Mouse (Mus musculus): ENCODE results near the gene Traip. TPM values are rescaled to one million over a fixed set of nuclear protein-coding genes. Genes with fewer than 3 reads are reported as not detected.

Traip gene
- polyA plus RNA-seq, 1 experiment from 2014 or later = 32.3 TPM

DNA sequence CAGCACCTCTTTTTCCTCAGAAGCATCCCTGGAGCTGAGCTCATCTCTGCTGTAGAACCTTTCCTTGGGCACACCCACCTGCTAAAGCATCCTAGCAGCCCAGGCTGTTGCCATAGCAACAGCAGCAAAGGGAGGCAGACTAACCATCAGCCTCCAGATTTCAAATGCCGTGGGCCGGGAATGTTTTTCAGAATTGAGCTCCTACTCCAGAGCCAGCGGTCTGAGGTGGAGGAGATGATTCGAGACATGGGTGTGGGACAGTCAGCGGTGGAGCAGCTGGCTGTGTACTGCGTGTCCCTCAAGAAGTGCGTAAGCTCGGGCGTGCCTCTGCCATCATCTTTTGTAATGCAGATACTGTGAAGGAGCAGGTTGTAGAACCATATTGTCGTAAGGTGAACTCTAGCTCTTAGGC, 11.4 kb downstream of the Traip start:
- Histone ChIP-seq H3K9me3 (no peaks in the 10 kb centered on the region), H3K4me1 (peaks cover 12% of the 10 kb centered on the region), H3K27ac (peak overlapping the region; percentile 48), H3K36me3 (replicated peaks) (peaks cover 69% of the 10 kb centered on the region), H3K4me3 (replicated peaks) (no peak overlapping the region), H3K4me2 (no peak overlapping the region), H3K27me3 (no peaks in the 10 kb centered on the region), H3K9ac (no peak overlapping the region)
- ATAC-seq (ENCODE audit: low FRiP score) = 0 out of 2 replicates have a peak, but pooled peaks have one; percentile 11
- WGBS = 73% methylated on average over 10 of the region's 10 CpGs

DNA sequence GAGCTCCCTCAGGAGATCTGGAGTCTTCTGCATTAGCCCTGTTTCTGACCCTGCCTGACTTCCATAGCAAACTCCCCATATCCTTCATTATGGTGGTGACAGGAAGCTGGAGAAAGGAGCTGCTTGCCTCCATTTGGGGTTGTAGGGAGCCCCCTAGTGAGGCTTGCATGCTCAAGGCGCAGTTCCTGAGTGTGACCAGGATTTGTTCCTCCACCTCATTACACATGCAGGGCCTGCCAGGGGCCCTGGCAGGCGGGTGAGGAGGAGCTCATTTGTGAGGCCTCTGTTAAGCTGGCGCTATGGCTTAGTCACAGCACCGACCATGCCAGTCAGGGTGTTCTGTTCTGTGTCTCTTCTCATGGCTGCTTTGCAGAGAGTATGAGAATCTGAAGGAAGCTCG, 11.9 kb downstream of the Traip start:
- Histone ChIP-seq H3K27ac (peak overlapping the region; percentile 50), H3K4me1 (peaks cover 12% of the 10 kb centered on the region), H3K9me3 (no peaks in the 10 kb centered on the region), H3K4me3 (replicated peaks) (no peak overlapping the region), H3K4me2 (no peak overlapping the region), H3K36me3 (replicated peaks) (peaks cover 69% of the 10 kb centered on the region), H3K9ac (no peak overlapping the region), H3K27me3 (no peaks in the 10 kb centered on the region)
- 0 out of 2 replicates have a peak, but pooled peaks have one; percentile 30 for ATAC-seq (ENCODE audit: low FRiP score)
- WGBS = 46% methylated on average over 5 of the region's 5 CpGs

DNA sequence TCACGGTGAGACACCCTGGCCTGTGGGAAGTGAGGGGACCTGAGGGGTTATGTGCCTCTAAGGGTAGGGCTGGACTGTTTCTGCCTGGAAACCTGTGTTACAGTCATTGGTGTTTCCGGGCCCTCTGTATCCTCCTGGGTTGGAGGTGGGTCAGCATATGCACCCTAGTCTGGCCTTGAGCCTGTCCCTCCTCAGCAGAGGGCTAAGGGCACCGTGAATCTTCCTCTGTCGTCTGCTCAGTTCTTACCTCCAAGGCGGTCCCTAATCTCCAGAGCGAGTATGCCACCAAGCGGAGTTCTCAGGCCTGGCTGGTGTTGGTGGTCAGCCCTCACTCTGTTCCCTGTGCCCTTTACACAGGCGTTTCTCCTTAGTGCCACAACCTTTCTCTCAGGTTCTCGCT, 13.0 kb downstream of the Traip start:
- Histone ChIP-seq H3K36me3 (replicated peaks) (peaks cover 63% of the 10 kb centered on the region), H3K4me3 (replicated peaks) (no peak overlapping the region), H3K4me1 (peaks cover 12% of the 10 kb centered on the region), H3K27ac (no peak overlapping the region), H3K9ac (no peak overlapping the region), H3K27me3 (no peaks in the 10 kb centered on the region), H3K9me3 (no peaks in the 10 kb centered on the region), H3K4me2 (no peak overlapping the region)
- no peak for ATAC-seq (ENCODE audit: low FRiP score)
- WGBS = 91% methylated on average over 9 of the region's 9 CpGs

DNA sequence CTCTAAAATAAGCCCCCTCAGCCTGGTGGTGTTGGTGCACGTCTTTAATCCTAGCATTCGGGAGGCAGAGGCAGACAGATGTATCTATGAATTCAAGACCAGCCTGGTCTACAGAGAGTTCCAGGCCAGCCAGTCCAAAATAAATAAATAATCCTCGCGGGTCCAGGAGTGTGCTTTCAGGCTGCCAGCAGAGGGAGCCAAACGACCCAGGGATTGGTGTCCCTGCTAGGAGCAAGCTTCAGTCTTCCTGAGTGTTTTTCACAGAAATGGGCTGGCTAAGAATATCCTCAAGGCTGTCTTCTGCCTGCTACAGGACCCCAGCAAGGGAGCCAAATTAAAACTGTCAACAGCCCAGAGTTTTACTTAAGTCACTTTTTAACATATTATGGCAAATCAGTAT, 13.8 kb downstream of the Traip start:
- H3K4me3 ChIP-seq (replicated peaks) = no peak overlapping the region
- H3K4me1 ChIP-seq = peaks cover 12% of the 10 kb centered on the region
- H3K9ac ChIP-seq = no peak overlapping the region
- 0 out of 2 replicates have a peak, but pooled peaks have one; percentile 41 for ATAC-seq (ENCODE audit: low FRiP score)
- H3K36me3 ChIP-seq (replicated peaks) = peaks cover 63% of the 10 kb centered on the region
- no peak overlapping the region for H3K4me2 ChIP-seq
- WGBS = 28% methylated on average over 5 of the region's 5 CpGs
- H3K27ac ChIP-seq = no peak overlapping the region
- no peaks in the 10 kb centered on the region for H3K27me3 ChIP-seq
- H3K9me3 ChIP-seq = no peaks in the 10 kb centered on the region

DNA sequence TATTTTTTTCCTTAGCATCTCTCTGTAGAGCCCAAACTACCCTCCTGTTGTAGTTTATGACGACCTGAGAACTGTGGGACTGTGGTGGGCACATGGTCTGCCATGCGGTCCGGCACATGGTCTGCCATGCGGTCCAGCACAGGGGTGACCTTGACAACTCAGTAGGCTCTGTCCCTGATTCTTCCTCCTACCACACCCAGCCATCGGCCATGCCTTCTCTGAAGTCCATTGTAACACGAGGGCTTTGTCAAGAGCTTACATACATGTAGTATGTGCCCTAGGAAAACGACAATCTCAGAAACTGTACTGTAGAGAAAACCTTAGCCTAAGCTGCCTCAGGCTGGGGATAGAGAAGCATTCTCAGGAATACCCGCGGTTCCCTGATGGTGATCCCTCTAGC, 14.7 kb downstream of the Traip start:
- Histone ChIP-seq H3K27me3 (no peaks in the 10 kb centered on the region), H3K4me2 (no peak overlapping the region), H3K4me3 (replicated peaks) (no peak overlapping the region), H3K9ac (no peak overlapping the region), H3K27ac (no peak overlapping the region), H3K9me3 (no peaks in the 10 kb centered on the region), H3K4me1 (peaks cover 12% of the 10 kb centered on the region), H3K36me3 (replicated peaks) (peaks cover 63% of the 10 kb centered on the region)
- no peak for ATAC-seq (ENCODE audit: low FRiP score)
- WGBS = 93% methylated on average over 9 of the region's 9 CpGs

DNA sequence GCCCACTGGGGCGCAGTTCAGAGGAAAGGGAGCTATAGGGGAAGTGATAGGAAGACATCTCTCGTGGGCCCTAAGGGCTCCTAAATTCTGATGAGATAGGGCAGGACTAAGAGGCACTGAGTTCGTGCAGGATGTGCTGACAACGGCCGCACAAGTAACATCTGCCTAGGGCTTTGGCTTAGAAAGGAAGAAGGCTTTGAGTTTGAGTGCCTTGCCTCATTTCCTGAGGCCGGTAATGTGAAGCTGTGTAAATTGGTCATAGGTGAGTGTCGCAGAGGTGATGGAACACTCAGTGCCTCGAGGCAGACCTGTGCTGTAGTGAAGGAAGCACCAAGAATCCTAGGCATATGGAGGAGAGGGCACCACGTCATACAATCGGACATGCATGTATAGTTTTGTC, 16.7 kb downstream of the Traip start:
- H3K27ac ChIP-seq = no peak overlapping the region
- WGBS = 93% methylated on average over 10 of the region's 10 CpGs
- H3K9ac ChIP-seq = no peak overlapping the region
- H3K4me2 ChIP-seq = no peak overlapping the region
- no peak for ATAC-seq (ENCODE audit: low FRiP score)
- H3K36me3 ChIP-seq (replicated peaks) = peaks cover 64% of the 10 kb centered on the region
- no peaks in the 10 kb centered on the region for H3K9me3 ChIP-seq
- peaks cover 4% of the 10 kb centered on the region; the same call in 1 of the 2 replicates for H3K4me1 ChIP-seq
- H3K27me3 ChIP-seq = no peaks in the 10 kb centered on the region
- no peak overlapping the region for H3K4me3 ChIP-seq (replicated peaks)

DNA sequence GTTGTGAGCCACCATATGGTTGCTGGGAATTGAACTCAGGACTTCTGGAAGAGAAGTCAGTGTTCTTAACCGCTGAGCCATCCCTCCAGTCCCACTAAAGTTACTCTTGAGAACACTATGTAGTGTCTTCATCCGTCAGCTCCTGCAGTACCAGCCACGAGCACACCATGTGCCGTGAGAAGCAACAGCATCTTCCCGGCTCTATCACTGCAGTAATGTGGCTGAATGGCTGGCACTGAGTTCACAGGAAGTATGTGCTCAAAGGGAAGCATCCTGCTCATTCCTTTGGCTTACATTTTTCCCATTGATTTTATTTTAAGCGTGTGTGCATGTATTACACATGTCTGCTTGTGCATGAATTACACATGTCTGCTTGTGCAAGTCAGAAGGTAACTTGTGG, 17.5 kb downstream of the Traip start:
- Histone ChIP-seq H3K27ac (no peak overlapping the region), H3K4me3 (replicated peaks) (no peak overlapping the region), H3K27me3 (no peaks in the 10 kb centered on the region), H3K9me3 (no peaks in the 10 kb centered on the region), H3K4me1 (no peaks in the 10 kb centered on the region), H3K36me3 (replicated peaks) (peaks cover 57% of the 10 kb centered on the region), H3K9ac (no peak overlapping the region), H3K4me2 (no peak overlapping the region)
- WGBS = 92% methylated on average over 6 of the region's 6 CpGs
- no peak for ATAC-seq (ENCODE audit: low FRiP score)

DNA sequence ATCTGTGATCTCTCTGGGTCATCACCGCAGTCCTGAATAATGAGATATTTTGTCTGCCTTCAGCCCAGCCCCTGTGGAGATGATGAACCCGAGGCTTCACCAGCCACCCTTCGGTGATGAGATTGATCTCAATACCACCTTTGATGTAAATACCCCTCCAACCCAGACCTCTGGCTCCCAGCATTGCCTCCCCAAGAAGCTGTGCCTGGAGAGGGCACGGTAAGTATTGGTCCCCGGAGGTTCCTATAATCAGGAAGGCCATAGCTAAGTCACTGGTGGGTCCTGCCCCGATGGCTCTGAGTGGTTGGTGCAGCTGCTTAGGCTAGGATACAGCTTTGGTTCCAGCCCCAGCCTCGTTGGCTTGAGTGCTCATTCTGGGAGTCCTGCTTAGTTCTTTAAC, 18.6 kb downstream of the Traip start:
- WGBS = 92% methylated on average over 7 of the region's 7 CpGs
- no peak for ATAC-seq (ENCODE audit: low FRiP score)

DNA sequence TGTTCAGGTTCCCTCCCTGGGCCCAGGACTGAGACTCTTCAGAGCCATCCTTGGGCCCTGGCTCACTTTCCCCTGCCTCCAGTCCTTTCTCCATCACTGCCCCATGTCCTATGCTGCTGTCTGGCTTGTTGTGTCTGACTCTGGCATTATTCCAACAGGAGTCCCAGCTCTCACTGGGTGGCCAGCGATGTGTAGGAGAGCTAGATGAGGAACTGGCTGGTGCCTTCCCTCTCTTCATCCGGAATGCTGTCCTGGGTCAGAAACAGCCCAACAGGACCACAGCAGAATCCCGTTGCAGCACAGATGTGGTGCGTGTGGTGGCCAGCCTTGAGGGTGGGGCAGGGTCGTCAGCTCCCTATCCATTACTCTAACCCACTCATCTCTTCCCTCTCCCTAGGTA, 20.4 kb downstream of the Traip start:
- Histone ChIP-seq H3K4me2 (no peak overlapping the region), H3K9me3 (no peaks in the 10 kb centered on the region), H3K36me3 (replicated peaks) (peaks cover 46% of the 10 kb centered on the region), H3K27me3 (no peaks in the 10 kb centered on the region), H3K27ac (no peak overlapping the region), H3K4me1 (no peaks in the 10 kb centered on the region), H3K4me3 (replicated peaks) (no peak overlapping the region), H3K9ac (no peak overlapping the region)
- ATAC-seq (ENCODE audit: low FRiP score) = no peak
- WGBS = 91% methylated on average over 5 of the region's 5 CpGs

More for the DNA sequence above, 18.6 kb downstream of the Traip start:
- Histone ChIP-seq H3K27ac (no peak overlapping the region), H3K27me3 (no peaks in the 10 kb centered on the region), H3K36me3 (replicated peaks) (peaks cover 56% of the 10 kb centered on the region), H3K4me2 (no peak overlapping the region), H3K9ac (no peak overlapping the region), H3K4me3 (replicated peaks) (no peak overlapping the region), H3K4me1 (no peaks in the 10 kb centered on the region), H3K9me3 (no peaks in the 10 kb centered on the region)

DNA sequence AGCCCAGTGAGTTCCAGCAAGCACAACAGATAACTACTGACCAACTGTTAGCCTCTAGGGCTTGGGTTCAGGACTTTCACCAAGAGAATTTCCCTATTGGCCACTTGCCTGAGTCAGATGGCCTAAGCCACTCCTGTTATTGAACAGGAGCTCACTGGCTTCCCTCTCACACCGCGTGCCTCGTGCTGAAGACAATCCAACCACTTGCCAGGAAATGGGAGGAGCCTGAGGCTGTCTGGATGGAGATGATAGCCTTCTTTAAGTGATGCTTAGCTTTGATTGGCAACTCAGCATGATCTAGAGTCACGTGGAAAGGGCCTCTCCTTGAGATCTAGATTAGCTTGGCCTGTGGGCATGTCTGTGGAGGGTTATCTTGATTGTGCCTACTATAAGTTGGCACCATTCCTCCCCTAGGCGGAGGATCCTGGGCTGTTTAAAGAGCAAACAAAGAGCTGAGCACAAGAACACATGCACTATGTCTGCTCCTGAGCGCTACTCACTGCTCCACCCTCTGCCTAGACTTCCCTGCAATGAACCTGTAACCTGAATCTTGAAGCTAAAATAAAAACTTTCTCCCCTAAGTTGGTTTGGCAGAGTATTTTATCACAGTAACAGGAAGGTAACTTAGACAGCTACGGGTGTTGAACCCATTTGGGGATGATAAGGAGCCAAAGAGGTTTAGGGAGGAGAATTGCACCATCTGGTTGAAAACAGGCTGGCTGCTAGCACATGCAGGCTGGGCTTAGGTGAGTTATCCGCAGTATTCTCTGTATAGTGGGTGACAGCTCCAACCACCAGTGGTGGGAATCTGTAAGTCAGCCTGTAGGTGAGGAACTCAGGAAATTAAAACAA, 22.0 kb downstream of the Traip start:
- no peaks in the 10 kb centered on the region for H3K27me3 ChIP-seq
- H3K4me2 ChIP-seq = no peak overlapping the region
- ATAC-seq (ENCODE audit: low FRiP score) = no peak
- no peak overlapping the region for H3K4me3 ChIP-seq (replicated peaks)
- H3K9ac ChIP-seq = no peak overlapping the region
- H3K36me3 ChIP-seq (replicated peaks) = peaks cover 43% of the 10 kb centered on the region
- H3K9me3 ChIP-seq = no peaks in the 10 kb centered on the region
- H3K27ac ChIP-seq = no peak overlapping the region
- WGBS = 80% methylated on average over 8 of the region's 8 CpGs
- H3K4me1 ChIP-seq = no peaks in the 10 kb centered on the region

DNA sequence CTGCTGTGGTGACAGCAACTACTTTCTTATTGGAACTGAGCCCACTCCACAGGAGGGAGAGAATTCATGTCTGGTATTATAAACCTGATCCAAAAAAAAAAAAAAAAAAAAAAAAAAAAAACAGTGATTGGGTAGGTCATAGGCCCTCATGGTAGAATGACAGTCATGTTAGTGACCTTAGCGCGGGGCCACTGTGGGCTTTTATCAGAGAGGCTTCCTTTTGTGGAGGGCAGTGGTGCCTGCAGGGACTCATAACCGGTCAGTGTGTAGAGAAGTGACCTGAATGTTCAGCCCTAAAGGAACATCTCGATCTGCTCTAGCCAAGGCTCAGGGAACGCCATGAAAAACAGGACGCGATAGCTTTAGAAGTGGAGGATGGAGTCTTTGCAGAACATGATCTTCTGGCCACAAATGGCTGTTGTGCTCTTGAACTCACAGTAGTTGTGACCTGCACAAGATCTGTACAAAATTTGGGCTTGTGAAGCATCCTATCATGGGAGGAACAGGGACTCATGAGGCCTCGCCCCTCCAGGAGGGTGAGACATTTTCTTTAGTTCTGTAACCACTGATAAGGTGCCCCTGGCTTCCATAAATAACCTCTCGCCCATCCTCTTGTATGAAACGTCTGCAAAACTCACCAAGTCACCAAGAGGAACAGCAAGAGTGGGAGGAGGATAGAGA, 24.7 kb downstream of the Traip start:
- H3K27me3 ChIP-seq = no peaks in the 10 kb centered on the region
- no peak overlapping the region for H3K9ac ChIP-seq
- H3K9me3 ChIP-seq = no peaks in the 10 kb centered on the region
- peaks cover 26% of the 10 kb centered on the region for H3K36me3 ChIP-seq (replicated peaks)
- 90% methylated on average over 10 of the region's 10 CpGs for WGBS
- H3K4me1 ChIP-seq = no peaks in the 10 kb centered on the region
- H3K4me2 ChIP-seq = no peak overlapping the region
- ATAC-seq (ENCODE audit: low FRiP score) = no peak
- no peak overlapping the region for H3K27ac ChIP-seq
- no peak overlapping the region for H3K4me3 ChIP-seq (replicated peaks)

DNA sequence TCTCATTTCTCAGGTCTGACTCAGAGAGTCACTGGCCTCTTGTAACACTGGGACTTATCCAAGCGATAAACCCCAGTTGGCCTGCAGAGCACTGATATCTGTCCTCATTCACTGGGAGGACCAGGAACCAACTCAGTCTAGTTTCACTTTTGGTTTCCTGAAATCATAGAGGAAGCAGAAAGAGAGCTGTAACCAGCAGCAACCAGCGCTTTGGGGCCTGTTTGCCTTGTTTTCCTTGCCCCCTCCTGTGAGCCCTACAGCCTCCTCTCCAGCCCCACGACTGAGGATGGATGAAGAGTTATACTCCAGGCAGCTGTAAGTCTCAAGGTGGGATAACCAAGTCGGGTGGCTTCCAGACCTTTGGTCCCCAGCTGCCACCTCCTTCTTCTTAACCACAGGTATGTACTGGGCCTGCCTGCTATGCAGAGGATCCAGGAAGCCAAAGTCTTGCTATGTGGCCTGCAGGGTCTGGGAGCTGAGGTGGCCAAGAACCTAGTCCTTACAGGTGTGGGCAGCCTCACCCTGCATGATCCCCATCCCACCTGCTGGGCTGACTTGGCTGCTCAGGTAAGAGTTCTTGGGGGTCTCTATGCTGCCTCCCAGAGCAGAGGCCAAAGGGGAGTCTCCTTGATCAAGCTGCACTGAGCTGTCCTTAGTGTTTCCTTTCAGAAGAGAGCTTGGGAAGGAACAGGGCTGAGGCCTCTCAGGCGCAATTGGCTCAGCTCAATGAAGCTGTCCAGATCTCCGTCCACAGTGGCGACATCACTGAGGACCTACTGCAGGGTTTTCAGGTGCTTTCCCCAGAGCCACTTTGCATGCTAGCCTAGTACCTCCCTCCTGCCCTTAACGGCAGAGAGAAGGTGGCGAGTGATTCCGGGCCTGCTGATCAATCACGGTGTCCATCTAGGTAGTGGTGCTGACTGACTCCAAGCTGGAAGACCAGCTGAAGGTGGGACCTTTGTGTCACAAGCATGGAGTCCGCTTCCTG, 25.8 kb downstream of the Traip start, which contains the start of gene Uba7:
Uba7 (plus strand) TSS at position 107 of the 988 bp plus-strand sequence.
- Histone ChIP-seq H3K27me3 (no peaks in the 10 kb centered on the region), H3K4me2 (0 out of 2 replicates have a peak within 1 kb of the TSS, but pooled peaks have one; percentile 6), H3K36me3 (replicated peaks) (peaks cover 16% of the 10 kb centered on the region), H3K27ac (no peak within 1 kb of the TSS), H3K4me1 (no peaks in the 10 kb centered on the region), H3K4me3 (replicated peaks) (no peak within 1 kb of the TSS), H3K9ac (no peak within 1 kb of the TSS), H3K9me3 (no peaks in the 10 kb centered on the region)
- no peak for ATAC-seq (ENCODE audit: low FRiP score)
- 75% methylated on average over 12 of the region's 12 CpGs for WGBS

All from forebrain, embryonic 12.5 days (tissue).